In the genomic region with DNA sequence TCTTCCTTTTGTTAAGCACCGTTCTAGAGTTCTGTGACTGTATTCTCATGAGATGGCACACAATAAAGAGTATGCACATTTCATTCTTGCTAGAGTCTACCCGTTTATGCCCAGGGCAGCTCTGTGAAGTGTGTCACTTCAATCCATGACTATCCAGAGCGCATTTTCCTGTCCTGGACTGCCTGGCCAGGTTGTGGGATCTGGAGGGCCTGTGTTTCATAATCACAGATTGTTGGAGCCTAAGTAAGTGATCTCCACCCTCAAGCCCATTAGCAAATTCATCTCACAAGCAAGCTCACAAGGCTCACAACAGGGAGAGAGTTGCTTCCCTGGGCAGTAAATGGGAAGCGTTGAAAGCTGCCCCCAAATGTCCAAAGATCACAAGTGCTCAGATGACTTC, we compare ENCODE assay signal across 16 mouse cellular contexts.
DNase-seq lines count a peak whose midpoint lies in the region; ATAC-seq and TF ChIP-seq lines count a peak whose summit lies in the region.
"Had no signal": no experiment of that assay in that cellular context is flagged by ENCODE, and none has a peak within 500 bp of the region (broad histone marks: within the 10 kb centered on the region; RNA-seq: fewer than 3 reads in every experiment).

No protein-coding gene starts in this region.

- H3K9ac ChIP-seq in lung, embryonic 16.5 days (ENCODE audit: low read length), result no peak overlapping the region
- H3K9ac ChIP-seq: embryonic facial prominence, embryonic 12.5 days; heart, embryonic 13.5 days; hindbrain, embryonic 12.5 days had no signal

- no peak for TF ChIP-seq CTCF in cerebellum, adult 2 months (IDR thresholded peaks at IDR 0.05; ENCODE audit: borderline replicate concordance, insufficient read depth, low read depth, low read length)

- no peaks in the 10 kb centered on the region for H3K36me3 ChIP-seq in lung, embryonic 16.5 days (ENCODE audit: control insufficient read depth, insufficient read depth, low read length)
- H3K36me3 ChIP-seq: embryonic facial prominence, embryonic 12.5 days; heart, embryonic 13.5 days; hindbrain, embryonic 12.5 days had no signal

- no peak for TF ChIP-seq POLR2A in cerebellum, adult 2 months (IDR thresholded peaks at IDR 0.05; ENCODE audit: borderline replicate concordance, insufficient read depth, low read length)

- no peaks in the 10 kb centered on the region; the same call in 1 of the 2 replicates for H3K27me3 ChIP-seq in lung, embryonic 16.5 days (ENCODE audit: control insufficient read depth, insufficient read depth, low read depth, low read length)
- no peaks in the 10 kb centered on the region for H3K27me3 ChIP-seq in cerebellum, adult 2 months (ENCODE audit: control insufficient read depth, insufficient read depth, low read length)
- H3K27me3 ChIP-seq: embryonic facial prominence, embryonic 12.5 days; heart, embryonic 13.5 days; hindbrain, embryonic 12.5 days had no signal

- ATAC-seq in lung, embryonic 16.5 days (ENCODE audit: low read depth), result 0 out of 2 replicates have a peak, but pooled peaks have one; percentile 28

- no peaks in the 10 kb centered on the region for H3K9me3 ChIP-seq in lung, embryonic 16.5 days (ENCODE audit: control insufficient read depth, low read length)
- H3K9me3 ChIP-seq: embryonic facial prominence, embryonic 12.5 days; heart, embryonic 13.5 days; hindbrain, embryonic 12.5 days had no signal

- no peak overlapping the region for H3K27ac ChIP-seq in lung, embryonic 16.5 days (ENCODE audit: low read length)
- H3K27ac ChIP-seq in cerebellum, adult 2 months (ENCODE audit: insufficient read depth, low read length), result no peak overlapping the region
- H3K27ac ChIP-seq: embryonic facial prominence, embryonic 12.5 days; heart, embryonic 13.5 days; hindbrain, embryonic 12.5 days had no signal

- WGBS in lung, embryonic 16.5 days, result 71% methylated on average over 4 of the region's 4 CpGs
- WGBS in cerebellum, adult 2 months, result 90% methylated on average over 4 of the region's 4 CpGs

- intact Hi-C loops in heart, postnatal 25 days (cut with DNase I), result no loop called here

- H3K4me3 ChIP-seq in lung, embryonic 16.5 days (ENCODE audit: low read length), result no peak overlapping the region
- no peak overlapping the region for H3K4me3 ChIP-seq in cerebellum, adult 2 months (replicated peaks; ENCODE audit: insufficient read depth, low read depth, low read length)
- H3K4me3 ChIP-seq: embryonic facial prominence, embryonic 12.5 days; heart, embryonic 13.5 days; hindbrain, embryonic 12.5 days had no signal

- H3K4me2 ChIP-seq in lung, embryonic 16.5 days (ENCODE audit: low read depth, low read length), result no peak overlapping the region
- H3K4me2 ChIP-seq: embryonic facial prominence, embryonic 12.5 days; heart, embryonic 13.5 days; hindbrain, embryonic 12.5 days had no signal

- peaks cover 3% of the 10 kb centered on the region; the same call in 1 of the 2 replicates for H3K4me1 ChIP-seq in lung, embryonic 16.5 days (replicated peaks; ENCODE audit: control insufficient read depth, insufficient read depth, low read length)
- no peaks in the 10 kb centered on the region for H3K4me1 ChIP-seq in cerebellum, adult 2 months (ENCODE audit: control insufficient read depth, insufficient read depth, low read length)
- H3K4me1 ChIP-seq: heart, embryonic 13.5 days had no signal

- peak; percentile 79 for DNase-seq in heart, adult 11 months
- no peak for DNase-seq in heart, postnatal 25 days (ENCODE audit: low spot score)
- peak; percentile 36 to 57 for DNase-seq in lung, adult 18-20 months
- no peak for DNase-seq in lung, postnatal 10 days
- DNase-seq in lung, postnatal 25 days (ENCODE audit: low spot score), result peak; percentile 27
- no peak for DNase-seq in cerebellum, adult 2 months
- DNase-seq: adrenal gland, postnatal 10 days; cerebellum, adult 11 months; cerebellum, adult 9-10 months; cerebellum, postnatal 25 days; gastrocnemius, postnatal 14 days; heart, postnatal 4 days had no signal

Comparison
In these comparisons a context has a peak if more than half of its experiments do, and no peak if none do; other contexts are left out.
1. DNase-seq: peak in heart, adult 11 months (single experiment), lung, adult 18-20 months (2 of 2) and lung, postnatal 25 days (single experiment); none in heart, postnatal 25 days (single experiment), lung, postnatal 10 days (single experiment) and cerebellum, adult 2 months (0 of 2).